Mouse (Mus musculus): Measurements from ENCODE around the gene Smg9.

The Smg9 gene

GRCm38 (mm10) chr7:24399256-24400081, at the start of gene Smg9:
Smg9 (plus strand) TSS chr7:24399619.
- peak; percentile 96 to 97 for DNase-seq (ENCODE audit: low spot score in 2 of 2)

GRCm38 (mm10) chr7:24355646-24356045, 43.8 kb upstream of the Smg9 start:
- no peak for DNase-seq (ENCODE audit: low spot score in 2 of 2)

DNA sequence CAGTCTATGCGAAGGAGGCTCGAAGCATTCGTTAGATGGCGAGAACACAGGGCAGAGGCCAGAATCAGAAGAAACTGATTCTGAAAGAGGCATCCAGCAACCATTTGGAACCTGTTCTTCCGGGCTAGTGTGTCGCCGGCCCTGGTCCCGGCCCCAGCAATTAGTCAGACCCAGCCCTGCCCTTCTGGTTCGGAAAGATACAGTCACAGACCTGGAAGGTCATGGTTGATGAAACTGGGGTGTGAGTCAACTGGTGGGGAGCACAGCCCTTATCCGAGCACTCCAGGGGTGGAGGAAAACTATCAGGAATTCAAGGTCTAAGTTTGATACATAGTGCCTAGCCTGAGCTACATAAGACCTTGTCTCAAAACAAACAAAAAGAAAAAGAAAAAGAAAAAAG, 43.3 kb upstream of the Smg9 start:
- no peak for DNase-seq (ENCODE audit: low spot score in 2 of 2)

- DNase-seq (ENCODE audit: low spot score in 2 of 2), result no peak
Observed at GRCm38 (mm10) chr7:24357899-24358298, 41.5 kb upstream of the Smg9 start.

- DNase-seq (ENCODE audit: low spot score in 2 of 2), result no peak
Observed at GRCm38 (mm10) chr7:24359269-24359668, 40.1 kb upstream of the Smg9 start.

GRCm38 (mm10) chr7:24361001-24361400, 38.4 kb upstream of the Smg9 start:
- DNase-seq (ENCODE audit: low spot score in 2 of 2), result no peak

DNA sequence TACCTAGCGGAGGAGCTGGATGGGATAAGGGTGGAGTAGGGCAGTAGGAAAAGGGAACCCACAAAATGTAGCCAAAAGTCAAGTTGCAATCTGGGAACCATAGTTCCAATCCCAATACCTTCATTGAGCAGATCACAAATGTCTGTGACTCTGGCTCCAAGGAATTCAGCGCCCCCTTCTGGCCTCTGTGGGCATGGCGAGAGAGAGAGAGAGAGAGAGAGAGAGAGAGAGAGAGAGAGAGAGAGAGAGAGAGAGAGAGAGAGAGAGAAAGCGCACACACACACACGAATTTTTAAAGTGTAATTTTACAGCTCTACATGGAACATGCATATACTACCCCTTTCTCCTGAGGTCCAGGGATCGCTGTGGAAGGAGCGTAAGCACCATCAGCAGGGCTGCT, 36.2 kb upstream of the Smg9 start:
- no peak for DNase-seq (ENCODE audit: low spot score in 2 of 2)

DNA sequence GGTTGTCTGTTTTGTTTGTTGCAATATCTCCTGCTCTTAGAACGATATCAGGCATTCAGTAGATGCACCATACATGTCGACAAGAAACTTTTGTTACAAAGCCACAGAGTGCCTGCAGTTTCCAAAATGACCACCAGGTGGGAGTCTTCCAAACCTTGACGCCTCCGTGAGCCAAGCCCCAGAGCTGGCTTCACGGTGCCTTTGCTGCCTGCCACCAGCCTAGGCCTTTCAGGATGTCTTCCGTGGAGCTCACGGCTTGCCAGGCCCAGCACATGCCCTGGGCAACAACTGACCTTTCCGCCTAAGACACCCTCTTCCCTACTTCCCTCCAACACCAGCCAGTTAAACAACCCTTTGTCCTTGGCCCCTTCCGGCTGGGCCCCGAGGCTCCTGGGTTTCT, 34.6 kb upstream of the Smg9 start:
- peak; percentile 64 to 86 for DNase-seq (ENCODE audit: low spot score in 2 of 2)

DNA sequence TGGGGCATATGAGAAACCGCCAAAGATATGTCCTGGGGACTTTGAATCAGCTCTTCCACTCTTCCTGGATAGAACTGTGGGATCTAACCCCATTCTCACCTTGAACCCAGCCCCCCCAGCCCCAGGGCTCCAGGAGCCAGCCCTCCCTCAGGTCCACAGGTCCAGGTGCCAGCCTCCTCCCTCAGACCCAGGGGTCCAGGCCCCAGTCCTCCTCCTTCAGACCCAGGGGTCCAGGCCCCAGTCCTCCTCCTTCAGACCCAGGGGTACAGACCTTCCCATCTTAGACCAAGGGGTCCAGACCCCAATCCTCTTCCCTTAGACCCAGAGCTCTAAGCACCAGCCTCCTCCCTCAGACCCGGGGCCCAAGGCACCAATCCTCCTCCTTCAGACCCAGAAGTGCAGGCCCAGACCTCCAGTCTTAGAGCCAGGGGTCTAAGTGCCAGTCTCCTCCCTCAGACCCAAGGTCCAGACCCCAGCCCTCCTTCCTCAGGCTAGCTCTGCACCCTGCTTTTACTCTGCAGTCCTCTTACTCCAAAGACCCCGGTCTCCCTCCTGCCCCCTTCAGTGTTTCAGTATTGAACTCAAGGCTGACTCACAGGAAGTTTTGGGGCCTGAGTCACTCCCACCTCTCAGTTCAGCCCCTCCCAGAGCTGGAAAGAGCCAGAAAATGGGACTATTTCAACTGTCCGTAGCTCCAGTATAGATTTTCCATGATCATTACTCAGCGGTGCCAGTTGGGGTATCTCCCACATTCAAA, 34.0 kb upstream of the Smg9 start:
- no peak for DNase-seq (ENCODE audit: low spot score in 2 of 2)

DNA sequence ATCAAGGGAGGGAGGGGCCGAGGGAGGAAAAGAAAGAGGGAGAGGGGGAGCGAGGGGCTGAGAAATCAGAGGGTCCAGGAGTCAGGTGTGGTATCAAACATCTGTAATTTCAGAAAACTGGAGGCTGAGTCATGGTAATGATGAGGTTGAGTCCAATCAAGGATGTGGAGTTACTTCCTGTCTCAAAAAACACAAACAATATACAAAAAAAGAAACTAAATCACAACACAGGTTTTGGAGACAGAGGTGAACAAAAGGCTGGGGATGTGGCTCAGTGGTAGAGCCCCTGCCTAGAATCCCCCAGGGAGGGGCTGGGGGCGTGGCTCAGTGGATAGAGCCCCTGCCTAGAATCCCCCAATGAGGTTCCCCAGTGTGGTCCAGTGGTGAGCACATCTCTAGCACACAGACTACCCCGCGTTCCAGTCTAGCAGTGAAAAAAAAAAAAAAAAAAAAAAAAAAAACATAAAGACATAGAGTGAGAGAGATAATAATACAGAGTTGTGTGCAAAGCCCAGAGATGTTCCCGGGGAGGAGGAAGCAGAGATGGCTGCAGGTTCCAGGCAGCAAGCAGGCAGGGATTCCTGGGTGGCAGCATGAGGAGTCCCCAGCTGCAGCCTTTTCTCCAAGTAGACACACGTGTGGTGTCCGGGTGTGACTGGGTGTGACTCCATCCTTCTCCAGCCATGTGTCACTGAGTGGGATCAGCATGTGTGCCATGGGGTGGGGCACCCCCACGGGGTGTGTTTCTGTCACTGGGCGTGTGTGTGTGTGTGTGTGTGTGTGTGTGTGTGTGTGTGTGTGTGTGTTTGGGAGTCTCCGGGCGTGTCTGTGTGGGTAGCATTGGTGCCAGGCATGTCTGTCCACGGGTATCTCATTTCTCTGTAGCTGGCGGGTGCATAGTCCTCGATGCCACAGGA, 32.4 kb upstream of the Smg9 start:
- no peak for DNase-seq (ENCODE audit: low spot score in 2 of 2)

DNA sequence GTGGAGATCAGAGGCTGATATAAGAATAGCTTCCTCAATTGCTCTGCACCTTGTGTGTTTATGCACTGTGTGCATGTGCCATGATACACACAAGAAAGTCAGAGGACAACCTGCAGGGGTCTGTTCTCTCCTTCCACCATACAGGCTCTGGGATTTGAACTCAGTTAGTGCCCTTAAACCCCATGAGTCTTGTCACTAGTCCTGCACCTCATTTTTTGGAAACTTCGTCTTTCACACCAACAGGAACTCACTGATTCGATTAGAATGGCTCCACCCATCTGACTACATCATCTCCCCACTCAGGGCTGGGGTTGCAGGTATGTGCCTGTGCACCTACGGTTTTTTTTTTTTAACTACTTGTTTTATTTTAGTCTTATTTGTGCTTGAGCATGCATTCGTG, 31.2 kb upstream of the Smg9 start:
- no peak for DNase-seq (ENCODE audit: low spot score in 2 of 2)

DNA sequence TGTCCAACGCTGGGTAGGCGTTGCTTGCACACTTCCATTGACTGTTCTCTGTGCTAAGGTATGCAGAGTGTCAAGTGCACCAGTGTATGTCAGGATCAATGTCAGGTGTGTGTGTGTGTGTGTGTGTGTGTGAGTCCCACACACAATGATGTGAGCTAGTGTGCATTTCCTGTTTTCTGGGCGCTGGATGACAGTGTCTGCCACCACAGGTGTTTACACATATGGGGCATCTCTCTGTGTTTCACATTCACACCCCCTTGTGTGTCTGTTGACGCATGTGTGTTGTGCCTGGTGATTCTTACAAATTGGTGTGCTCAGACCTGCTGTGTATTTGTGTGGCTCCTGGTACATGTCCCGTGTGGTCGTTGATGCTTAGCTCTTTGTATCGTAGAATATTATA, 30.5 kb upstream of the Smg9 start:
- no peak for DNase-seq (ENCODE audit: low spot score in 2 of 2)

DNA sequence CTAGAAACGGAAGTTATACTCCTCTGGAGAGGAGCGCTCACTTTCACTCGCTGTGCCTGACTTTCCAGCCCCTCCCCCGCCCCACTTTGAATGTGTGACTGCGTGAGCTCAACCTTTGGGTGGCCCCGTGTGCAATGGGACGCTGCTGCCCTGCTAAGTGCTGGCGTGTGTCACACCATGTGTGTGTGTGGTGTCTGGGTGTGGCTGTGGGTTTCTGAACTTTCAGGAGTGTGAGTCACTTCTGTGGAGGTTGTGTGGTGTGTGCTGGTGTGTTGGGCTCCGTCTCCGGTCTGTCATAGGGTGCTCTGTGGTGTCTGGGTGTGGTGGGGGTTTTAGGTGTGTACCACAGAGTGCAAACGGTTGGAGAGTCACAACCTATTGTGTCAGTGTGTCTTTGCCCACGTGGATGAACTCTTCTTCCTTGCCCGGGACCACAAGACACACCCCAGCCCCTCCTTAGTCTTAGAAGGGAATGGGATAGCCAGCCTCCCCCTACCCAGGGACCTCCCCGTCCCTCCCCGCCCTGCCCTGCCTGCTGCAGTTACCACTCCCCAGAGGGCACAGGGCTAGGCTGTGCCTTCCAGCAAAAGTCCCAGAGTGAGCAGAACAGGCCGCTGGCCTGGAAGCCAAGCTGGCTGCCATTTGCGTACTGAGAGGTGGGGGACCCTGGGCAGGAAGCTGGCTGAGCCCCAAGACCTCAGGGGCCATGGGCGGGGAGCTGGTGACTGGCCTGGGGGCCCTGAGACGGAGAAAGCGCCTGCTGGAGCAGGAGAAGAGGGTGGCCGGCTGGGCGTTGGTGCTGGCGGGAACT, 29.5 kb upstream of the Smg9 start, which contains the start of gene Kcnn4:
Gene Kcnn4, plus strand, starts transcription at position 533 of the 811 bp plus-strand sequence.
- no peak for DNase-seq (ENCODE audit: low spot score in 2 of 2)

DNA sequence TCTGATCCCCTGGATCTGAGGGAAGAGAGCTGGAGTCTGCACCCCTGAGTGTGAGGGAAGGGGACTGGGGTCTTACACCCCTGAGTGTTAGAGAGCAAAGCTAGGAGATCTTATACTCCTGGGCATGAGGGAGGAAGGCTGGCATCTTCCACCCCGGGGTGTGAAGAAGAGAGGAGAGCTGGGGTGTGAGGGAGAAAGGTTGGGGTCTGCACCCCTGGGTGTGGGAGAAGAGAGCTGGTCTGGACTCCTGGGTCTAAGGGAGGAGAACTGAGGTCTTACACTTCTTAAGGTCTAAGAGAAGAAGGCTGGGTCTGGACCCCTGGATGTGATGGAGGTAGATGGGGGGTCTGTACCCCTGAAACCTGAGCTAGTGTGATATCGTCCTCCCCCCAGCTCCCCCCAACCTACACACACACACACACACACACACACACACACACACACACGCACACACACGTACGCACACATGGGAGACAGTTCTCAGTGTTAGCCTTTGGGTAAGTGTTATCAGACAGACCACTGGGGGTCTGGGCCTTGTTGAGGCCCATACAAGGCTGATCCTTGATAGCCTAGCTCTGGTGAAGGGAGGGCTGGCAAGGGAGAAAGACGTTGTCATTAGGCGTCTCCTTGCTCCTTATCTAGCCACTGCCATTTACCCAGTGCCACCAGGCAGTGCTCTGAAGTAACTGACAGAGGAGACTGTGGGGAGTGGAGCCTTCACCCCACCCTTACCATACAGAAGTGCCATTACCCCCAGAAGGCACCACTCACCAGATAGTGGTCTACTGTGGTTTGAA, 28.2 kb upstream of the Smg9 start:
- no peak for DNase-seq (ENCODE audit: low spot score in 2 of 2)

GRCm38 (mm10) chr7:24371809-24372145, 27.6 kb upstream of the Smg9 start:
- no peak for DNase-seq (ENCODE audit: low spot score in 2 of 2)

GRCm38 (mm10) chr7:24372300-24372699, 27.1 kb upstream of the Smg9 start:
- no peak for DNase-seq (ENCODE audit: low spot score in 2 of 2)

DNA sequence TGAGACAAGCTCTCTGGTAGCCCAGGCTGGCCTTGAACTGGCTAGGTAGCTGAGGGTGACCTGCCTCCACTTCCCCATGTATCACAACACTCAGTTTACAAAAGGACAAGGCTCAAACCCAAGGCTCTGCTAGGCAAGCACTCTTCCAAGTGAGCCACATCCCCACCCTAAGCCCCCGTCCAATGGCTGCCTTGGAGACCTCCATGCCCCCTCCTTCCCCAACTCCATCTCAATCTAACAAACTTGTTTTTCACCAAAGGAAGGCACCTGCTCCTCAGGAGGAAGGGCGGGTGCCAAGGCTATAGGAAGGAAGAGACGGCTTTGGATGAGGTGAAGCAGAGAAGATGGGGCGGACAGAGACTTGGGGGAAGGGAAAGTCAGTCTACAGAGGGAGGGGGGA, 26.6 kb upstream of the Smg9 start:
- no peak for DNase-seq (ENCODE audit: low spot score in 2 of 2)

- DNase-seq (ENCODE audit: low spot score in 2 of 2), result peak in 1 of 2 experiments; percentile 38
Observed at GRCm38 (mm10) chr7:24373538-24374379, 25.7 kb upstream of the Smg9 start.

DNA sequence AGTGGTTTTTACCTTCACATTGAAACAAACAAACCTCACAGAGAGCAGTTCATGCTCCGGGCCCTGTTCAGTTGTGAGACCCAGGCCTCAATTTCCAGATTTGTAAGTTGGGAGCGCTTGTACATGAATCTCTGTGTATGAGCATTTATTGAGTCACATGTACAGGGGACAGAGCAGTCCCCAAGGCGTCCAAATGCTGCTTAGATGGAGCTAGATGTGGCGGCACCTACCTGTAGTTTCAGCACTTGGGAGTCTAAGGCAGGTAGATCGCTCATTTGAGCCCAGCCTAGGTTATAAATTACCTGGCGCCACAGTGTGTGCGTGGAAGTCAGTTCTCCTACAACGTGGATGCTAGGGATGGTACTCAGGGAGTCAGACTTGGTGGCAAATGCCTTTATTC, 23.0 kb upstream of the Smg9 start:
- DNase-seq (ENCODE audit: low spot score in 2 of 2), result no peak
